Mouse (Mus musculus) thymus, postnatal 4 days (tissue): ENCODE measurements at regions not wholly inside any gene's neighbourhood (a gene's known extent, or its start where the extent isn't known, plus 50 kb on each side); places are given as distances from the start of the nearest gene placed in this dataset.

Experiments
- DNase-seq: peaks from one replicate; pipeline ENCODE4 v3.0.0; 2021

- no peak for DNase-seq
Measured at GRCm38 (mm10) chr11:21478191-21478590, 93.8 kb upstream of the Wdpcp start.

- no peak for DNase-seq
Measured at GRCm38 (mm10) chr11:21470711-21471110, 99.7 kb upstream of the Ugp2 start.

- DNase-seq: peak; percentile 40
Measured at GRCm38 (mm10) chr11:21468465-21468864, 97.5 kb upstream of the Ugp2 start.

- no peak for DNase-seq
Measured at GRCm38 (mm10) chr11:21460011-21460410, 89.0 kb upstream of the Ugp2 start.

GRCm38 (mm10) chr11:21453308-21454106, 82.5 kb upstream of the Ugp2 start:
- peak; percentile 21 for DNase-seq

- DNase-seq: peak; percentile 15
Measured at GRCm38 (mm10) chr11:21433726-21434125, 62.7 kb upstream of the Ugp2 start.

GRCm38 (mm10) chr11:21430021-21430420, 59.0 kb upstream of the Ugp2 start:
- no peak for DNase-seq

- DNase-seq: no peak
Measured at GRCm38 (mm10) chr11:21428749-21429148, 57.7 kb upstream of the Ugp2 start.

GRCm38 (mm10) chr11:21428013-21428317, 57.0 kb upstream of the Ugp2 start:
- DNase-seq: no peak

GRCm38 (mm10) chr11:21427291-21428012, 56.5 kb upstream of the Ugp2 start:
- DNase-seq: no peak

GRCm38 (mm10) chr11:21425480-21426101, 54.6 kb upstream of the Ugp2 start:
- no peak for DNase-seq

- DNase-seq: no peak
Measured at GRCm38 (mm10) chr11:21424345-21424744, 53.3 kb upstream of the Ugp2 start.

- DNase-seq: no peak
Measured at GRCm38 (mm10) chr11:21422281-21422878, 51.4 kb upstream of the Ugp2 start.
